Mouse (Mus musculus): ENCODE data around the gene Prelp.
"Not testable (repeated sequence)": the region's sequence is repeated elsewhere in the genome, so short reads cannot be mapped to it uniquely, and the experiment has no call there.

The Prelp gene

GRCm38 (mm10) chr1:133921304-133921751, at the start of gene Prelp:
TSS of gene Prelp (minus strand) at chr1:133921414.
- DNase-seq (ENCODE audit: low read depth, low spot score), result no peak

GRCm38 (mm10) chr1:133969427-133969826, 48.2 kb upstream of the Prelp start:
- no peak for DNase-seq (ENCODE audit: low read depth, low spot score)

- DNase-seq (ENCODE audit: low read depth, low spot score), result no peak
Observed at GRCm38 (mm10) chr1:133968788-133969325, 47.6 kb upstream of the Prelp start.

GRCm38 (mm10) chr1:133967481-133968017, 46.3 kb upstream of the Prelp start:
- DNase-seq (ENCODE audit: low read depth, low spot score), result no peak

GRCm38 (mm10) chr1:133966044-133966443, 44.8 kb upstream of the Prelp start:
- DNase-seq (ENCODE audit: low read depth, low spot score), result no peak

GRCm38 (mm10) chr1:133965298-133965697, 44.1 kb upstream of the Prelp start:
- DNase-seq (ENCODE audit: low read depth, low spot score), result peak; percentile 53

- no peak for DNase-seq (ENCODE audit: low read depth, low spot score)
Observed at GRCm38 (mm10) chr1:133964742-133965141, 43.5 kb upstream of the Prelp start.

- DNase-seq (ENCODE audit: low read depth, low spot score), result not testable (repeated sequence)
Observed at GRCm38 (mm10) chr1:133963578-133963977, 42.4 kb upstream of the Prelp start.

- DNase-seq (ENCODE audit: low read depth, low spot score), result not testable (repeated sequence)
Observed at GRCm38 (mm10) chr1:133963128-133963527, 41.9 kb upstream of the Prelp start.

- DNase-seq (ENCODE audit: low read depth, low spot score), result peak; percentile 80
Observed at GRCm38 (mm10) chr1:133961281-133962134, 40.3 kb upstream of the Prelp start.

- no peak for DNase-seq (ENCODE audit: low read depth, low spot score)
Observed at GRCm38 (mm10) chr1:133959521-133959920, 38.3 kb upstream of the Prelp start.

- no peak for DNase-seq (ENCODE audit: low read depth, low spot score)
Observed at GRCm38 (mm10) chr1:133954009-133954408, 32.8 kb upstream of the Prelp start.

- no peak for DNase-seq (ENCODE audit: low read depth, low spot score)
Observed at GRCm38 (mm10) chr1:133953261-133953742, 32.1 kb upstream of the Prelp start.

GRCm38 (mm10) chr1:133951598-133951997, 30.4 kb upstream of the Prelp start:
- DNase-seq (ENCODE audit: low read depth, low spot score), result no peak

- DNase-seq (ENCODE audit: low read depth, low spot score), result no peak
Observed at GRCm38 (mm10) chr1:133950061-133950782, 29.0 kb upstream of the Prelp start.

- DNase-seq (ENCODE audit: low read depth, low spot score), result no peak
Observed at GRCm38 (mm10) chr1:133945106-133945505, 23.9 kb upstream of the Prelp start.

GRCm38 (mm10) chr1:133941904-133942303, 20.7 kb upstream of the Prelp start:
- no peak for DNase-seq (ENCODE audit: low read depth, low spot score)

GRCm38 (mm10) chr1:133941158-133941860, 20.1 kb upstream of the Prelp start:
- DNase-seq (ENCODE audit: low read depth, low spot score), result peak; percentile 50

GRCm38 (mm10) chr1:133940481-133941092, 19.4 kb upstream of the Prelp start:
- DNase-seq (ENCODE audit: low read depth, low spot score), result no peak

- DNase-seq (ENCODE audit: low read depth, low spot score), result no peak
Observed at GRCm38 (mm10) chr1:133939708-133940107, 18.5 kb upstream of the Prelp start.

GRCm38 (mm10) chr1:133936169-133936568, 15.0 kb upstream of the Prelp start:
- no peak for DNase-seq (ENCODE audit: low read depth, low spot score)

Data from mesoderm, embryonic 11.5 days (tissue).